Mouse (Mus musculus): ENCODE results near the gene Txndc15. TPM values are rescaled to one million over a fixed set of nuclear protein-coding genes. Genes with fewer than 3 reads are reported as not detected.

Txndc15 gene
- total RNA-seq (2023), result 12.4 and 15.4 TPM in 2 replicates

DNA sequence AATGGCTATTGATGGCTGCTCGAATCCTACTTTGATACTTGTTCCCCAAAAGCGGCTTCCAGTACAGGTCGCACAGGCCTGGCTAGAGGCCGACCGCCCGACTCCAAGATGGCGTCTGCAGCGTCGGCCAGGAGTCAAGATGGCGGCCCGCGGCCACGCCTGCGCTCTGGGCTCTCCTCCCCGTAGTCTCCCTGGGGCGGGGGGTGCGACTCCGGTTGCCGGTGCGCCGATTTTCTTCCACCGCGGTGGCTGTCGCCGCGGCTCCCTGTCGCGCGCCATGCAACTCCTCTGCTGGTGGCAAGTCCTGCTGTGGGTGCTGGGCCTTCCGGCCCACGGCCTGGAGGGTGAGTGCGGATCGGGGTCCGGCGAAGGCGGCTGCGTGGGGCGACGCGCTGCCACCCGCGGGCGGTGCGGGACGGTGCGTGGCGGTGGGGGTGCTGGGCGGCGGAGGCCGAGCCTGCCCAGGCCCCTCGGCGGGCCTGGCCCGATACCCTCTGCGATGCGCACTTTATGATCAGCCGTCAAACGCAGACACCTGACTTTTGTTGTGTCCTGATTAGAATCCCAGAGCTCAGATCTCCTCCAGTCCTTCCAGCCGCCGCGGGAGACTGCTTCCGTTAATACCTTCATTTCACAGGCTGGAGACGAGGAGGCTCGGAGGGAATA lies at the start of gene Txndc15:
Gene Txndc15, plus strand, starts transcription at position 150 of the 666 bp plus-strand sequence.

DNA sequence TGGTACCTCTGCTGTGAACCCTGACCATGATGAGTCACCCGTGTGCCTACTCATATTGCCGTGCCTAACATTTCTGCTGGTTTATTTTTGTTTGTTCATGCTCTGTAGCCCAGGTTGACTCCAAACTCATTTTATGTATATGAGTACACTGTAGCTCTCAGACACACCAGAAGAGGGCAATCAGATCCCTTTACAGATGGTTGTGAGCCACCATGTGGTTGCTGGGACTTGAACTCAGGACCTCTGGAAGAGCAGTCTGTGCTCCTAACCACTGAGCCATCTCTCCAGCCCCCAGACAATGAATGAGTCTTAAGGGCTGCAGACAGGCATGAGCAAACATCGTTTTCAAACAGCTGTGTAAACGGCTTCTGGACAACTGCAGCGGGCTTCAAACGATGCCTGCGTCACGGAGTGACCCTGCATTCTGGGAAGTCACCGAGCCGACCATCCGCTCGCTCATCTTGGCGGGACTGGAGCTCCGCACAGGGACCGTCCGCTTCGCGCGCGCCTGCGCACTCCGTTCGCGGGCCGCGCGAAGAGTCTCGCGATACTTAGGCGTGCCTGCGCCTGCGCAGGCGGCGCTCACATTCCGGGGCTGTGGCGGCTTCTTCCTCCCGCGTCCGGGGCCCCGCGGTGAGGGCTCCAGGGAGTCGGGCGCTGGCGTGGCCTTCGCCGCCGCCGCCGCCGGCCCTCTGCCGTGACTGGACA lies 21.8 kb upstream of the Txndc15 start, which contains the start of gene B230219D22Rik:
Gene B230219D22Rik, plus strand, starts transcription at position 590 of the 708 bp plus-strand sequence.

DNA sequence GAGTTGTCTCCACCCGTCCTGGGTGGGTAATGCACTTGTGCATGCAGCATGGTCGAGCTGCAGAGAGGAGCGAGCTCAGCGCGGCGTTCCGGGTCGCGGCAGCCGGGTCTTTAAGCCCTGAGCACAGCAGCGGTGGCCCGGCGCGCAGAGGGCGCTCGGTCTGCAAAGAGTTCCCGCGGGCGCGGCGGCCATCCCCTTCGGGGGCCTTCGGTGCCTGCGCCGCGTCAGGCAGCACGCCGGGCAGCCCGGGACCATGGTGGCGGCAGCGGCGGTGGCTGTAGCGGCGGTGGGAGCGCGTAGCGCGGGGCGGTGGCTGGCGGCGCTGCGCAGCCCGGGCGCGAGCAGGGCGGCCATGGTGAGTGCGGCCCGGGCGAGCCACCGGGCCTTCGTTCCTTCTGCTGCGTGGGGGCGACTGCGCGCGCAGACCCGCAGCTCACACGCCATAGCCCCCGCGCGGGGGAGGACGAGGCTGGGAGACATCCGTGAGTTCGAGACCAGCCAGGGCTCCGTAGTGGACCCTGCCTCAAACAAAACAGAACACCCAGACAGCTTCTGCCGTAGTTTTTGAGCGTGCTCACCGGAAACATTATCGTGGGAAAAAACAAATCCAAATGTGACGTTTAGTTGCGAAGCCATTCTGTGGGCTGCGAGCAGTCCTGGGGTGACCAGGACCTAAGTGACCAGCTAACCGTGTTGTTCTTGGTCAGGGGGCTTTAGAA lies 12.8 kb downstream of the Txndc15 start, which contains the start of gene Pcbd2:
Gene Pcbd2, plus strand, starts transcription at position 249 of the 719 bp plus-strand sequence.

Other genes starting within 250 kb of the Txndc15 start
- gene Dbn1, start 226.5 kb upstream of the Txndc15 start, total RNA-seq (2023), result 0.43 and 0.66 TPM in 2 replicates
- 146 and 160 TPM in 2 replicates for gene Pdlim7, start 201.0 kb upstream of the Txndc15 start, total RNA-seq (2023)
- gene Dok3, start 185.4 kb upstream of the Txndc15 start, total RNA-seq (2023), result 348 and 397 TPM in 2 replicates
- 32.7 and 44.4 TPM in 2 replicates for gene Ddx41, start 178.0 kb upstream of the Txndc15 start, total RNA-seq (2023)
- 81.4 and 127 TPM in 2 replicates for gene Fam193b, start 143.5 kb upstream of the Txndc15 start, total RNA-seq (2023)
- gene Tmed9, start 140.9 kb upstream of the Txndc15 start, total RNA-seq (2023), result 58.1 and 75.4 TPM in 2 replicates
- 12.2 and 16.8 TPM in 2 replicates for gene B4galt7, start 114.8 kb upstream of the Txndc15 start, total RNA-seq (2023)
- 9.2 and 9.3 TPM in 2 replicates for gene Caml, start 91.6 kb upstream of the Txndc15 start, total RNA-seq (2023)
- gene Ddx46, start 79.6 kb upstream of the Txndc15 start, total RNA-seq (2023), result 31.7 and 44.7 TPM in 2 replicates
- 21.5 and 27.9 TPM in 2 replicates for gene B230219D22Rik, start 21.5 kb upstream of the Txndc15 start, total RNA-seq (2023)
- gene Pcbd2, start 12.7 kb downstream of the Txndc15 start, total RNA-seq (2023), result 14.3 and 26.3 TPM in 2 replicates
- not detected in 2 replicates for gene Catsper3, start 69.9 kb downstream of the Txndc15 start, total RNA-seq (2023)
- gene Pitx1, start 121.5 kb downstream of the Txndc15 start, total RNA-seq (2023), result not detected in 2 replicates